Mouse (Mus musculus) C2C12 (cell line): ENCODE measurements around the gene Dpyd. TPM values are rescaled to one million over a fixed set of nuclear protein-coding genes. Genes with fewer than 3 reads are reported as not detected.

Source experiments
- H3K27me3 ChIP-seq: one replicate; pipeline ENCODE4 v1.6.1; 2011; ENCODE audit not compliant: control insufficient read depth, insufficient read depth, insufficient read length
- H3K36me3 ChIP-seq: one replicate; pipeline ENCODE4 v1.6.1; 2011; ENCODE audit not compliant: control insufficient read depth, insufficient read depth
- H3K4me3 ChIP-seq: one replicate; pipeline ENCODE4 v1.5.1; 2011; ENCODE audit warnings: mild to moderate bottlenecking, control low read depth; ENCODE audit not compliant: poor library complexity, insufficient read depth, severe bottlenecking
- H3K79me2 ChIP-seq: one replicate; pipeline ENCODE4 v1.6.1; 2011; ENCODE audit not compliant: control insufficient read depth, insufficient read depth
- H3K79me3 ChIP-seq: one replicate; pipeline ENCODE4 v1.6.1; 2011; ENCODE audit warnings: low read depth, control low read depth
- H3ac ChIP-seq: one replicate; pipeline ENCODE3; 2011; ENCODE audit warnings: low read depth; ENCODE audit not compliant: control insufficient read depth, insufficient read length
- CEBPB ChIP-seq: IDR thresholded peaks from one replicate; pipeline ENCODE4 v1.6.1; 2011; ENCODE audit warnings: low read depth, mild to moderate bottlenecking, control low read depth, moderate library complexity
- CTCF ChIP-seq: IDR thresholded peaks from one replicate; pipeline ENCODE4 v1.5.1; 2011; ENCODE audit not compliant: control insufficient read depth, insufficient read depth, insufficient read length
- FOSL1 ChIP-seq: IDR thresholded peaks from one replicate; pipeline ENCODE4 v1.8.0; 2011; ENCODE audit warnings: mild to moderate bottlenecking, low read length; ENCODE audit not compliant: poor library complexity, insufficient read depth, severe bottlenecking
- MAX ChIP-seq: IDR thresholded peaks from one replicate; pipeline ENCODE4 v1.6.1; 2011; ENCODE audit warnings: mild to moderate bottlenecking, control low read depth
- MYOD1 ChIP-seq: IDR thresholded peaks from one replicate; pipeline ENCODE4 v1.6.1; 2011; ENCODE audit warnings: low read depth; ENCODE audit not compliant: control insufficient read depth, insufficient read length
- MYOG ChIP-seq: IDR thresholded peaks from one replicate; pipeline ENCODE4 v1.6.1; 2011; ENCODE audit not compliant: control insufficient read depth, insufficient read length; ENCODE audit errors: extremely low read depth
- USF1 ChIP-seq: IDR thresholded peaks from one replicate; pipeline ENCODE4 v1.6.1; 2011; ENCODE audit warnings: low read depth, mild to moderate bottlenecking, control low read depth, moderate library complexity
- polyA plus RNA-seq: library from polyadenylated mRNA; unstranded; fragments of >200 nt; fragmentation: generic; extraction: Trizol; gene quantifications from one replicate; pipeline ENCODE4 v1.2.1, GENCODE M21; 2012; ENCODE audit warnings: missing spikeins

Dpyd gene
- polyA plus RNA-seq, 1 experiment = 0.60 TPM

DNA sequence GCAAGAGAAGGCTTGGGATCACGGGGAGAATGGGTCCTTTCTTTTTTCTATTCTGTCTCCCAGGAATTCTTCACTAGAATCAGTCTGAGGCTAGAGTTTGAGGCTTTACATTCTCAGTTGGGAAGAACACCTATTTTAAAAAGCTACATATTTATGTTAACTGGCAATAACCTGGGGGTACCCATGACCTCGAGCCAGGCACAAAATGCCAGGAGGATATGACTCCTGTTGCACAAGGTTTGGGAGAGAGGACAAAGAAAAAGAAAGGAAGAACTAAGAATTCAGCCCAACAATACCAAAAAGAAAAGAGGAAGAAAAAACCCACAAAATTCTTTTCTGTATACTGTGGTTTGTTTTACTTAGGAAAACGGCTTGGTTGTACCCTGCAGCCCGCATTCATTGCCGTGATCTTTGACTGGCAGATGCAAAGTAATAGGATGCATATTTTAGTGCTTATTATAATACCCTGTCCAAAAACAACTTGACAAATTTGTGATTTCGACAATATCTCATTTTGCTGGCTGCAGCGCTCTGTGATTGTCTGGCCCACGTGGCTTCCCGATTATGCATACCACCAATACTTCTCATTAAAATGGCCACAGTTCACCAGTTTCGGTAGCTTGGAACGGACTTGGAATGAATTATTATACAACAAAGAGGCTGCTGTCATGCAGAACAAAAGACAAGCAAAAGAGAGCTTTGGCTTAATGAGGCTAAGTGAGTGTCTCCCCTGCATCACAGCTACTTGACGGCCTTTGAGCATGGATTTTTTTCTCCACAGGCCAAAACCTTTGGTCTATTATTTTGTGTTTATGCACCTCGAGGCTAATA lies 799.8 kb downstream of the Dpyd start:
- no peak overlapping the region for H3ac ChIP-seq
- TF ChIP-seq USF1 = no peak
- no peak for TF ChIP-seq MYOD1
- TF ChIP-seq FOSL1 = no peak
- TF ChIP-seq CEBPB = no peak
- no peak for TF ChIP-seq MAX
- TF ChIP-seq MYOG = no peak
- TF ChIP-seq CTCF = no peak
- H3K79me3 ChIP-seq = no peaks in the 10 kb centered on the region
- H3K4me3 ChIP-seq = no peak overlapping the region
- H3K79me2 ChIP-seq = no peaks in the 10 kb centered on the region
- no peaks in the 10 kb centered on the region for H3K27me3 ChIP-seq
- H3K36me3 ChIP-seq = no peaks in the 10 kb centered on the region

DNA sequence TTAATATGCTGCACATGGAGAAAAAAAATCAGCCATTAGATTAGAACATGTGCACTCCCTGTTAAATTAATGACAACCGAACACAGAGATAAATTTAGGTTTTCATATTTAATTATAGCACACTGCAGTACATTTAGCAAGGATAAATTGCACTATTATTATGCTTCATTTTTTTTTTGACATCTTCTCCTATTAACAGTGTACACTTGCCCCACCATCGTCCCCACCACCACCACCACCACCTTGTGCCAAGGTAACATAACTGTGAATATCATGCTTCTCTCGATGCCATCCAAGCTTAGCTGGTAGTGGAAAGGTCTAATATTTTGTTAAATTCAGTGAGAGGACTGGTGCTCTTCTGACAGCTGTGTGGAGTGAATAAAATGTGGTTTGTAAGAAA lies 800.5 kb downstream of the Dpyd start:
- Histone ChIP-seq H3ac (no peak overlapping the region), H3K4me3 (no peak overlapping the region), H3K36me3 (no peaks in the 10 kb centered on the region), H3K27me3 (no peaks in the 10 kb centered on the region), H3K79me3 (no peaks in the 10 kb centered on the region), H3K79me2 (no peaks in the 10 kb centered on the region)
- TF ChIP-seq USF1 = no peak
- TF ChIP-seq MYOD1 = no peak
- TF ChIP-seq FOSL1 = no peak
- no peak for TF ChIP-seq MYOG
- TF ChIP-seq CEBPB = no peak
- no peak for TF ChIP-seq CTCF
- no peak for TF ChIP-seq MAX

DNA sequence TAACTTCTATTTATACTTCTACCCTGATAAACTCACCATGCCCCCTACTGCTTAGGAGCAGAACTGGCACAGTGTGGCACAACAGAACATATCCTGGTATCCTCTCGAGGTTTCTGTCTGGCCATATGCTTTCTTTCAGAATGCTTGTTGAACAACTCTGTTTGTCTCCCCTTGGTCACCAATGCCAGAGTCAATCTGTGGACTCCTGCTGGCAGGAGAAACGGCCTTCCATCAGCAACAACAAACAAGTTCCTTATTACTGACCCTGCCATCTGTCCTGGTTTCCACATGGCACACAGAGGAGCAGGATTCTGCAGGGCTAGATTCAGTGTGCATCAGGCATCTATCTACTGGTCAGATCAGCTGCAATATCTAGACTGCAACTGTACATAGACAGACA lies 807.0 kb downstream of the Dpyd start:
- H3ac ChIP-seq = no peak overlapping the region
- H3K27me3 ChIP-seq = no peaks in the 10 kb centered on the region
- no peaks in the 10 kb centered on the region for H3K36me3 ChIP-seq
- no peaks in the 10 kb centered on the region for H3K79me3 ChIP-seq
- no peak for TF ChIP-seq CEBPB
- no peak for TF ChIP-seq FOSL1
- no peak for TF ChIP-seq MYOG
- TF ChIP-seq MYOD1 = no peak
- no peak for TF ChIP-seq MAX
- no peak for TF ChIP-seq USF1
- no peak for TF ChIP-seq CTCF
- no peaks in the 10 kb centered on the region for H3K79me2 ChIP-seq
- no peak overlapping the region for H3K4me3 ChIP-seq

DNA sequence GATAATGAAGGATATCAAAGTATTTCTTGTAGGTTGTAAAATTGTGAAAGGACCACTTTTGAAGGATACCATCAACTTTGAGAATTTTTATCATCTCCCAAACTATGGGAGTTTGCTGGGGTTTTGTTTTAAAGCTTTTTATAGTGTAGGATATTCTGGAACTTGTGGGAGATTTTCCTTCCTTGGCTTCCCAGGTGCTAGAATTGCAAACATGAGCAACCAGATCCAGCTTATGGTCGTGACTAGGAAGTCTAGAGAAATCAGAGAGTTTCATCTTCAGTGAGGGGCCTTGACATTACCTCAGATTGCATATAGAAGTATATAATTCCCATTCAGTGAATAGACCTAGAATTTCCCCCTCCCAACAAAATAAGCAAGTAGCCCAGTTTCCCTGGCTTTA lies 819.2 kb downstream of the Dpyd start:
- Histone ChIP-seq H3K36me3 (no peaks in the 10 kb centered on the region), H3K79me2 (no peaks in the 10 kb centered on the region), H3K4me3 (no peak overlapping the region), H3K27me3 (no peaks in the 10 kb centered on the region), H3K79me3 (no peaks in the 10 kb centered on the region), H3ac (no peak overlapping the region)
- TF ChIP-seq USF1 = no peak
- no peak for TF ChIP-seq CEBPB
- TF ChIP-seq MYOG = no peak
- TF ChIP-seq CTCF = no peak
- no peak for TF ChIP-seq FOSL1
- TF ChIP-seq MYOD1 = no peak
- no peak for TF ChIP-seq MAX

DNA sequence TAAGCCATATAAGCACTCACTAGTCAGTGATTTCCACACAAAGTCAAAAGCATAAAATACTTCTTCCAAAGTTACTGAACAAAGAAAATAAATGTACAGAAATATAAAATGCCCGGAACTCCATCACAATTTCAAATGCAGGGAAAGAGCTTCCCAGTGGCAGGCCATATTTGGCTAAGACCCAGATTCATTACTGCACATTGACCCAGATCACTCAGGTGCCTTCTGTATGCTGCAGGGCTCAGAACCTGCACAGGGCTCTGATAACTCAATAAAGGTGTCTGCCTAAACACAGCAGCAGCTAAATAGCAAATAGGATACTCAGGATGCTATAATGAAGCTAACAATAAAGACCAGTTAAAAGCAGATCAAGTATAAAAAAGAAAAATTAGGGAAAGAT lies 820.5 kb downstream of the Dpyd start:
- no peak for TF ChIP-seq CEBPB
- TF ChIP-seq MAX = no peak
- no peak for TF ChIP-seq MYOG
- no peak for TF ChIP-seq CTCF
- TF ChIP-seq MYOD1 = no peak
- no peak for TF ChIP-seq FOSL1
- no peak for TF ChIP-seq USF1
- Histone ChIP-seq H3K79me2 (no peaks in the 10 kb centered on the region), H3K79me3 (no peaks in the 10 kb centered on the region), H3K36me3 (no peaks in the 10 kb centered on the region), H3ac (no peak overlapping the region), H3K4me3 (no peak overlapping the region), H3K27me3 (no peaks in the 10 kb centered on the region)
